In genomic region chr13:112315442-112315841, GRCm38 (mm10) we compare ENCODE assay signal across 14 mouse cellular contexts. TPM values are rescaled to one million over a fixed set of nuclear protein-coding genes. Genes with fewer than 3 reads are reported as not detected.
DNase-seq lines count a peak whose midpoint lies in the region; ATAC-seq and TF ChIP-seq lines count a peak whose summit lies in the region.
"Had no signal": no experiment of that assay in that cellular context is flagged by ENCODE, and none has a peak within 500 bp of the region (broad histone marks: within the 10 kb centered on the region; RNA-seq: fewer than 3 reads in every experiment).

No protein-coding gene starts in this region.

- H3K4me2 ChIP-seq in hindbrain, embryonic 13.5 days = no peak overlapping the region
- no peak overlapping the region for H3K4me2 ChIP-seq in hindbrain, embryonic 12.5 days (replicated peaks)
- no peak overlapping the region for H3K4me2 ChIP-seq in forebrain, embryonic 15.5 days (replicated peaks)
- no peak overlapping the region for H3K4me2 ChIP-seq in midbrain, postnatal 0 days (ENCODE audit: low read depth, low read length, poor library complexity, severe bottlenecking)
- H3K4me2 ChIP-seq: intestine, embryonic 15.5 days had no signal

- H3K27ac ChIP-seq in hindbrain, embryonic 13.5 days = no peak overlapping the region
- no peak overlapping the region for H3K27ac ChIP-seq in hindbrain, embryonic 12.5 days
- H3K27ac ChIP-seq in forebrain, embryonic 15.5 days (replicated peaks) = no peak overlapping the region
- H3K27ac ChIP-seq in midbrain, postnatal 0 days (ENCODE audit: low read depth, low read length) = no peak overlapping the region
- H3K27ac ChIP-seq in thymus, adult 2 months (ENCODE audit: control insufficient read depth, insufficient read depth, low read length) = no peak overlapping the region
- H3K27ac ChIP-seq in layer of hippocampus, adult 2 months = no peak overlapping the region
- H3K27ac ChIP-seq: intestine, embryonic 15.5 days had no signal

- H3K4me3 ChIP-seq in hindbrain, embryonic 13.5 days = no peak overlapping the region
- no peak overlapping the region for H3K4me3 ChIP-seq in hindbrain, embryonic 12.5 days
- no peak overlapping the region for H3K4me3 ChIP-seq in forebrain, embryonic 15.5 days
- H3K4me3 ChIP-seq in midbrain, postnatal 0 days (ENCODE audit: low read depth, low read length) = no peak overlapping the region
- H3K4me3 ChIP-seq in thymus, adult 2 months (ENCODE audit: control insufficient read depth, insufficient read depth, low read length) = no peak overlapping the region
- no peak overlapping the region for H3K4me3 ChIP-seq in layer of hippocampus, adult 2 months
- H3K4me3 ChIP-seq: intestine, embryonic 15.5 days had no signal

- peak; percentile 60 for DNase-seq in brain, adult 2 months (ENCODE audit: low read depth, low spot score)
- peak; percentile 42 for DNase-seq in midbrain, postnatal 0 days (ENCODE audit: low spot score)
- no peak for DNase-seq in thymus, adult 2 months
- no peak for DNase-seq in layer of hippocampus, adult 2 months (ENCODE audit: low spot score in 2 of 2)
- DNase-seq: adrenal gland, postnatal 14 days; cerebellum, adult 8-10 months; gastrocnemius, postnatal 25 days; kidney, postnatal 4 days; liver, postnatal 0 days had no signal

- no peak for TF ChIP-seq POLR2A in thymus, adult 2 months (IDR thresholded peaks at IDR 0.05; ENCODE audit: control insufficient read depth, extremely low read depth, insufficient read depth, low read length, poor library complexity)

- H3K36me3 ChIP-seq in hindbrain, embryonic 13.5 days = no peaks in the 10 kb centered on the region
- H3K36me3 ChIP-seq in hindbrain, embryonic 12.5 days = no peaks in the 10 kb centered on the region
- no peaks in the 10 kb centered on the region for H3K36me3 ChIP-seq in forebrain, embryonic 15.5 days
- peaks cover 3% of the 10 kb centered on the region; the same call in 1 of the 2 replicates for H3K36me3 ChIP-seq in midbrain, postnatal 0 days (ENCODE audit: insufficient read depth, low read length)
- H3K36me3 ChIP-seq in thymus, adult 2 months (ENCODE audit: control insufficient read depth, insufficient read depth, low read length) = no peaks in the 10 kb centered on the region
- H3K36me3 ChIP-seq: intestine, embryonic 15.5 days had no signal

- ATAC-seq in hindbrain, embryonic 13.5 days (ENCODE audit: low FRiP score) = peak; percentile 43; the same call in 1 of the 2 replicates
- no peak for ATAC-seq in hindbrain, embryonic 12.5 days (ENCODE audit: low FRiP score)
- ATAC-seq in forebrain, embryonic 15.5 days (replicated peaks) = peak; percentile 66
- no peak for ATAC-seq in midbrain, postnatal 0 days (ENCODE audit: low FRiP score)
- ATAC-seq: intestine, embryonic 15.5 days; liver, postnatal 0 days had no signal

- H3K9me3 ChIP-seq in hindbrain, embryonic 13.5 days = no peaks in the 10 kb centered on the region
- no peaks in the 10 kb centered on the region for H3K9me3 ChIP-seq in hindbrain, embryonic 12.5 days (replicated peaks)
- H3K9me3 ChIP-seq in forebrain, embryonic 15.5 days = no peaks in the 10 kb centered on the region
- no peaks in the 10 kb centered on the region for H3K9me3 ChIP-seq in midbrain, postnatal 0 days (ENCODE audit: low read length)
- H3K9me3 ChIP-seq: intestine, embryonic 15.5 days had no signal

- no peaks in the 10 kb centered on the region for H3K27me3 ChIP-seq in hindbrain, embryonic 13.5 days
- H3K27me3 ChIP-seq in hindbrain, embryonic 12.5 days = no peaks in the 10 kb centered on the region
- H3K27me3 ChIP-seq in forebrain, embryonic 15.5 days = no peaks in the 10 kb centered on the region
- H3K27me3 ChIP-seq in midbrain, postnatal 0 days (ENCODE audit: insufficient read depth, low read length) = no peaks in the 10 kb centered on the region
- H3K27me3 ChIP-seq in thymus, adult 2 months (ENCODE audit: control insufficient read depth, insufficient read depth, low read length) = no peaks in the 10 kb centered on the region
- H3K27me3 ChIP-seq: intestine, embryonic 15.5 days had no signal

- TF ChIP-seq CTCF in midbrain, postnatal 0 days (IDR thresholded peaks at IDR 0.05) = no peak
- no peak for TF ChIP-seq CTCF in thymus, adult 2 months (IDR thresholded peaks at IDR 0.05; ENCODE audit: borderline replicate concordance, control insufficient read depth, extremely low read depth, insufficient read depth, low read length, poor library complexity)
- no peak for TF ChIP-seq CTCF in layer of hippocampus, adult 2 months (conservative IDR thresholded peaks at IDR 0.05)

- WGBS in hindbrain, embryonic 13.5 days = 12% methylated on average over 3 of the region's 3 CpGs
- 13% methylated on average over 3 of the region's 3 CpGs for WGBS in hindbrain, embryonic 12.5 days
- 18% methylated on average over 3 of the region's 3 CpGs for WGBS in forebrain, embryonic 15.5 days
- WGBS in midbrain, postnatal 0 days = 13% methylated on average over 3 of the region's 3 CpGs
- WGBS in thymus, adult 2 months = 93% methylated on average over 3 of the region's 3 CpGs

- H3K9ac ChIP-seq in hindbrain, embryonic 13.5 days = no peak overlapping the region
- H3K9ac ChIP-seq in hindbrain, embryonic 12.5 days = no peak overlapping the region
- no peak overlapping the region for H3K9ac ChIP-seq in forebrain, embryonic 15.5 days (replicated peaks)
- H3K9ac ChIP-seq in midbrain, postnatal 0 days (replicated peaks; ENCODE audit: low read length, poor library complexity, severe bottlenecking) = no peak overlapping the region
- H3K9ac ChIP-seq: intestine, embryonic 15.5 days; liver, postnatal 0 days had no signal

- H3K4me1 ChIP-seq in hindbrain, embryonic 13.5 days (replicated peaks) = no peaks in the 10 kb centered on the region
- H3K4me1 ChIP-seq in hindbrain, embryonic 12.5 days = peaks cover 6% of the 10 kb centered on the region; the same call in 1 of the 2 replicates
- 0 out of 2 replicates have a peak, but pooled peaks cover 4% of the 10 kb centered on the region for H3K4me1 ChIP-seq in forebrain, embryonic 15.5 days
- H3K4me1 ChIP-seq in midbrain, postnatal 0 days (ENCODE audit: insufficient read depth, low read length) = no peaks in the 10 kb centered on the region
- peaks cover 2% of the 10 kb centered on the region; the same call in 1 of the 2 replicates for H3K4me1 ChIP-seq in thymus, adult 2 months (replicated peaks; ENCODE audit: control insufficient read depth, insufficient read depth, low read length)
- H3K4me1 ChIP-seq: intestine, embryonic 15.5 days had no signal

RNA-seq across cellular contexts. Expression of gene Ankrd55, which starts 27.2 kb away (rescaled TPM):
- polyA plus RNA-seq in hindbrain, embryonic 13.5 days (2015; fragmentation: Nextera tagmentation; extraction: Ambion mirVana) = 4.8 and 5.1 TPM in 2 replicates
- polyA plus RNA-seq in hindbrain, embryonic 12.5 days (2016; fragmentation: Nextera tagmentation; extraction: Ambion mirVana) = 2.4 and 2.5 TPM in 2 replicates
- 2.6 TPM in 2 replicates for polyA plus RNA-seq in forebrain, embryonic 15.5 days (2015; fragmentation: Nextera tagmentation; extraction: Ambion mirVana)
- total RNA-seq in midbrain, postnatal 0 days (2014; rRNA removed) = 21.2 and 24.4 TPM in 2 replicates
- 10.2 and 11.7 TPM in 2 replicates for polyA plus RNA-seq in midbrain, postnatal 0 days (2015; fragmentation: Nextera tagmentation; extraction: Ambion mirVana)
- 2.5 and 2.6 TPM in 2 replicates for polyA plus RNA-seq in thymus, adult 2 months (2012; rRNA removed)
- total RNA-seq in layer of hippocampus, adult 2 months (2021) = 1 to 10 TPM; 2.5 to 3.4 TPM
- total RNA-seq: gastrocnemius, postnatal 25 days; neutrophil, adult 5-6 weeks had no signal

Comparison
In these comparisons a context has a peak if more than half of its experiments do, and no peak if none do; other contexts are left out.
1. ATAC-seq: peak in hindbrain, embryonic 13.5 days (single experiment) and forebrain, embryonic 15.5 days (single experiment); none in hindbrain, embryonic 12.5 days (single experiment) and midbrain, postnatal 0 days (single experiment).
2. DNase-seq: peak in brain, adult 2 months (single experiment) and midbrain, postnatal 0 days (single experiment); none in thymus, adult 2 months (single experiment) and layer of hippocampus, adult 2 months (0 of 2).